Mouse (Mus musculus): ENCODE measurements around the gene Cpm.

DNA sequence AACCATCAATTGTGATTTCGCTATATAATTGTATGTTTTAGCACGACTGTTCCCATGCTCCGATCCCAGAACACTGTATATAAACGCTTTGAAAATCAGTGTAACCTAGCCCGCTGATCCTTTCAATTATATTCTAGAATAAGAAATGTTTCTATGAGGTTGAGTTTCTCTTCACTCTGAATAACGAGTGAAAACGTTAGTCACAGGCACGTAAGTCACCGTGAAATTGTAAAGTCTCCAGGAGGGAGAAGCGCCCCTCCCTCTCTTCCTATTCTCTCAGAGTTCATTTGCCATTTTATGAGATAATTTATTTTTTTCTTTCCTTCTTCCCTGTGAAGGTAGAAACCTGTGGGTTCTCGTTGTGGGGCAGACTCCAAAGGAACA, 30.1 kb downstream of the Cpm start:
- TF ChIP-seq CTCF (IDR thresholded peaks at IDR 0.05; ENCODE audit: low read depth, low read length) (no peak), POLR2A (IDR thresholded peaks at IDR 0.05; ENCODE audit: extremely low read depth, insufficient read depth, low read length) (no peak)

Data from liver, adult 2 months (tissue).